Mouse (Mus musculus) layer of hippocampus, adult 6 months (tissue): ENCODE results near the gene Nfkbib. TPM values are rescaled to one million over a fixed set of nuclear protein-coding genes. Genes with fewer than 3 reads are reported as not detected.

Experiments
- long read RNA-seq, 2 experiments: library from polyadenylated mRNA; unstranded; transcript quantifications; one replicate each; pipeline ENCODE4 v2.0.0; 2019 to 2020
- polyA plus RNA-seq: library from polyadenylated mRNA; unstranded; fragments of <200 nt; fragmentation: Nextera tagmentation; gene quantifications from 2 replicates; pipeline ENCODE4 v1.2.3, GENCODE M21; 2021

The Nfkbib gene
- 53.0 and 54.7 TPM in 2 replicates for polyA plus RNA-seq
- long read RNA-seq, experiment 1, transcript Nfkbib-202 (6 exons, 1,243 nt) = major isoform, 64 of 69 reads
- long read RNA-seq, experiment 1, partial matches to known transcripts = 3 of 69 reads
- long read RNA-seq, experiment 1, other reads (novel, unspliced or antisense) = 1 of 69 reads
- long read RNA-seq, experiment 2, transcript Nfkbib-202 (6 exons, 1,243 nt) = major isoform, 117 of 119 reads
- long read RNA-seq, experiment 2, partial matches to known transcripts = 0 of 119 reads
- long read RNA-seq, experiment 2, other reads (novel, unspliced or antisense) = 0 of 119 reads

GRCm38 (mm10) chr7:28767462-28767965, at the start of gene Nfkbib:
TSS of gene Nfkbib (minus strand) at chr7:28767512.

GRCm38 (mm10) chr7:28808221-28808941, 41.1 kb upstream of the Nfkbib start, which contains the start of gene Hnrnpl:
TSS of gene Hnrnpl (plus strand) at chr7:28808541.

GRCm38 (mm10) chr7:28788307-28789195, 21.2 kb upstream of the Nfkbib start, which contains the start of gene Rinl:
TSS of gene Rinl (plus strand) at chr7:28788969.

GRCm38 (mm10) chr7:28766173-28766879, 986 bp downstream of the Nfkbib start, which contains the start of gene Sirt2:
TSS of gene Sirt2 (plus strand) at chr7:28766735.

GRCm38 (mm10) chr7:28756079-28756478, 11.2 kb downstream of the Nfkbib start, which contains the start of gene Ccer2:
TSS of gene Ccer2 (plus strand) at chr7:28756174.

GRCm38 (mm10) chr7:28741709-28742438, 25.4 kb downstream of the Nfkbib start, which contains the start of the genes Mrps12 and Sars2:
TSS of gene Mrps12 (minus strand) at chr7:28741820.
TSS of gene Sars2 (plus strand) at chr7:28741992.

GRCm38 (mm10) chr7:28716590-28717281, 50.6 kb downstream of the Nfkbib start, which contains the start of gene Fbxo17:
TSS of gene Fbxo17 (plus strand) at chr7:28716804.

Other genes starting within 250 kb of the Nfkbib start
- gene Ifnl3, start 244.7 kb downstream of the Nfkbib start, polyA plus RNA-seq = not detected in 2 replicates
- not detected in 2 replicates for gene Sycn, start 226.6 kb downstream of the Nfkbib start, polyA plus RNA-seq
- not detected in 2 replicates for gene Nccrp1, start 220.3 kb downstream of the Nfkbib start, polyA plus RNA-seq
- 9.2 and 10.0 TPM in 2 replicates for gene Samd4b, start 169.4 kb downstream of the Nfkbib start, polyA plus RNA-seq
- 6.1 and 6.2 TPM in 2 replicates for gene Pak4, start 169.3 kb downstream of the Nfkbib start, polyA plus RNA-seq
- 1.0 and 1.2 TPM in 2 replicates for gene Acp7, start 136.2 kb downstream of the Nfkbib start, polyA plus RNA-seq
- gene Fbxo27, start 74.7 kb downstream of the Nfkbib start, polyA plus RNA-seq = 11.9 and 13.0 TPM in 2 replicates
- gene Fbxo17, start 50.7 kb downstream of the Nfkbib start, polyA plus RNA-seq = 2.4 and 2.6 TPM in 2 replicates
- 263 and 268 TPM in 2 replicates for gene Mrps12, start 25.7 kb downstream of the Nfkbib start, polyA plus RNA-seq
- gene Sars2, start 25.5 kb downstream of the Nfkbib start, polyA plus RNA-seq = 11.6 and 13.2 TPM in 2 replicates
- gene Ccer2, start 11.3 kb downstream of the Nfkbib start, polyA plus RNA-seq = 0.69 and 1.0 TPM in 2 replicates
- gene Sirt2, start 777 bp downstream of the Nfkbib start, polyA plus RNA-seq = 156 and 178 TPM in 2 replicates
- gene Rinl, start 21.5 kb upstream of the Nfkbib start, polyA plus RNA-seq = 2.7 and 3.0 TPM in 2 replicates
- 59.9 and 81.2 TPM in 2 replicates for gene Hnrnpl, start 41.0 kb upstream of the Nfkbib start, polyA plus RNA-seq
- gene Ech1, start 57.7 kb upstream of the Nfkbib start, polyA plus RNA-seq = 166 and 175 TPM in 2 replicates
- gene Lgals4, start 66.3 kb upstream of the Nfkbib start, polyA plus RNA-seq = 0.19 and 0.28 TPM in 2 replicates
- gene Lgals7, start 96.3 kb upstream of the Nfkbib start, polyA plus RNA-seq = 0.39 TPM in 1 of 2 replicates, not detected in the other
- 0.29 and 0.36 TPM in 2 replicates for gene Capn12, start 113.9 kb upstream of the Nfkbib start, polyA plus RNA-seq
- 90.7 and 101 TPM in 2 replicates for gene Actn4, start 194.8 kb upstream of the Nfkbib start, polyA plus RNA-seq
- gene Eif3k, start 214.4 kb upstream of the Nfkbib start, polyA plus RNA-seq = 580 and 617 TPM in 2 replicates
- 0.26 and 0.45 TPM in 2 replicates for gene Map4k1, start 214.5 kb upstream of the Nfkbib start, polyA plus RNA-seq